Mouse (Mus musculus) cortical plate, adult 2 months (tissue): Measurements from ENCODE around the gene Pgf.

Source experiments
- CTCF ChIP-seq: fragments of 200-500 bp; IDR thresholded peaks from 2 replicates; pipeline ENCODE4 v1.5.1; 2011; ENCODE audit warnings: mild to moderate bottlenecking, control low read depth, low read length; ENCODE audit not compliant: insufficient read depth; ENCODE audit errors: extremely low read depth
- POLR2A ChIP-seq: fragments of 200-500 bp; IDR thresholded peaks from 2 replicates; pipeline ENCODE4 v1.6.1; 2011; ENCODE audit warnings: mild to moderate bottlenecking, low read length, control low read depth; ENCODE audit not compliant: insufficient read depth; ENCODE audit errors: extremely low read depth

DNA sequence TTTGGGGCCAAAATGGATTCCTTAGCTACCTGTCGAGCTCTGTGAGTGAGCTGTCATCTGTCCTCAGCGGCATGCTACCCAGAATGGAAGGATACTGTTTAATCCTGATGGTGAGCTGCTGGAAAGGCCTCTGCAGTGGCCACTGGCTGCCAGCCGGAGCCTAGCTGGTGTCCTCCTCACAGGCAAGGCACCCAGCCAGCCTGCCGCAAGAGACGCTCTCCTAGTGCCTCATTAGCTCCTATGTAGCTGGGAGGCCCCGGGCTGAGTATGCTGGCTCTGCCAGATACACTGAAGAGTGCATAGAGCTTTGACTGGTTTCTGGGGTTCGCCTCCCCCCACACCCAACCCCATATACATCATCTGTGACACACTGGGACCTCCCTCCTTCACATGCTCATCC lies 3.6 kb downstream of the Pgf start:
- TF ChIP-seq POLR2A = no peak
- TF ChIP-seq CTCF = no peak
